Comparison of ENCODE assay signal across 11 mouse cellular contexts in the genomic region with DNA sequence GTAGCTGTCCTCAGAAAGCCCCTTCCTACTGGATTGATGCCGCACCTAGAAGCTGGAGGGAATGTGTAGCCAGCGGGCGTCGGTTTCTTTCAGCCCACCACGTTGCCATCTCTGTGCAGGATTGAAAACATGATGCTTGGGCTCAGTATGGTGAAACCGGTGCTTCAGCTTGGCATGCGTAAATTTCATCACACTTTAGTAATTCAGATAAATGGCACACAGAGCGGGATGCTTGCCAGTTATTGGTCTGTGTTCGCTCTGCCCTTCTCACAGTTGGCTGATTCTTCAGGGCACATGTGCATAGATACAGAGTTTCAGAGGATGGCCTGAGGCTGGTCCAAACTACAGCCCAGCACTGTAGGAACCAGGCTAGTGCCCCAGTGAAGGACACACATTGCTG. TPM values are rescaled to one million over a fixed set of nuclear protein-coding genes. Genes with fewer than 3 reads are reported as not detected.
A peak's percentile ranks its signal among the peaks of the same experiment; 100 is the strongest.
DNase-seq lines count a peak whose midpoint lies in the region; ATAC-seq and TF ChIP-seq lines count a peak whose summit lies in the region.
"Had no signal": no experiment of that assay in that cellular context is flagged by ENCODE, and none has a peak within 500 bp of the region (broad histone marks: within the 10 kb centered on the region; RNA-seq: fewer than 3 reads in every experiment).

No protein-coding gene starts in this region.

- H3K9me3 ChIP-seq in limb, embryonic 15.5 days, result no peaks in the 10 kb centered on the region
- H3K9me3 ChIP-seq in limb, embryonic 10.5 days (replicated peaks), result no peaks in the 10 kb centered on the region
- H3K9me3 ChIP-seq in midbrain, postnatal 0 days (ENCODE audit: low read length), result no peaks in the 10 kb centered on the region
- H3K9me3 ChIP-seq: heart, embryonic 12.5 days; limb, embryonic 12.5 days had no signal

- no peak for ATAC-seq in limb, embryonic 15.5 days (ENCODE audit: insufficient number of reproducible peaks, low FRiP score, low TSS enrichment, low read depth)
- ATAC-seq in midbrain, postnatal 0 days (ENCODE audit: low FRiP score), result no peak

- H3K27ac ChIP-seq in gastrocnemius, adult 2 months, result peak overlapping the region; percentile 69; the same call in 1 of the 2 replicates
- peak overlapping the region; percentile 17; the same call in 1 of the 2 replicates for H3K27ac ChIP-seq in limb, embryonic 15.5 days
- H3K27ac ChIP-seq in limb, embryonic 10.5 days, result no peak overlapping the region
- H3K27ac ChIP-seq in midbrain, postnatal 0 days (ENCODE audit: low read depth, low read length), result no peak overlapping the region
- H3K27ac ChIP-seq: limb, embryonic 12.5 days had no signal

- intact Hi-C loops in gastrocnemius, adult 2 months (cut with DNase I), result no loop called here

- H3K9ac ChIP-seq in limb, embryonic 15.5 days, result no peak overlapping the region
- no peak overlapping the region for H3K9ac ChIP-seq in midbrain, postnatal 0 days (replicated peaks; ENCODE audit: low read length, poor library complexity, severe bottlenecking)
- H3K9ac ChIP-seq: heart, embryonic 12.5 days; limb, embryonic 12.5 days had no signal

- H3K36me3 ChIP-seq in limb, embryonic 15.5 days, result no peaks in the 10 kb centered on the region
- peaks cover 12% of the 10 kb centered on the region for H3K36me3 ChIP-seq in limb, embryonic 10.5 days
- 0 out of 2 replicates have a peak, but pooled peaks cover 4% of the 10 kb centered on the region for H3K36me3 ChIP-seq in midbrain, postnatal 0 days (ENCODE audit: insufficient read depth, low read length)
- H3K36me3 ChIP-seq: limb, embryonic 12.5 days had no signal

- TF ChIP-seq CTCF in gastrocnemius, adult 2 months (IDR thresholded peaks at IDR 0.05), result no peak
- TF ChIP-seq CTCF in midbrain, postnatal 0 days (IDR thresholded peaks at IDR 0.05), result no peak

- no peak for DNase-seq in gastrocnemius, adult 2 months
- no peak for DNase-seq in gastrocnemius, adult 18-20 months (ENCODE audit: low spot score)
- no peak for DNase-seq in limb, embryonic 10.5 days (ENCODE audit: low spot score)
- peak; percentile 55 for DNase-seq in brain, adult 2 months (ENCODE audit: low read depth, low spot score)
- DNase-seq in midbrain, postnatal 0 days (ENCODE audit: low spot score), result peak; percentile 64
- DNase-seq in urinary bladder, adult 18-20 months (ENCODE audit: low spot score in 2 of 2), result no peak

- H3K4me2 ChIP-seq in limb, embryonic 15.5 days, result no peak overlapping the region
- H3K4me2 ChIP-seq in midbrain, postnatal 0 days (ENCODE audit: low read depth, low read length, poor library complexity, severe bottlenecking), result no peak overlapping the region
- H3K4me2 ChIP-seq: heart, embryonic 12.5 days; limb, embryonic 12.5 days had no signal

- WGBS in limb, embryonic 15.5 days, result 83% methylated on average over 9 of the region's 9 CpGs
- WGBS in limb, embryonic 10.5 days, result 93% methylated on average over 9 of the region's 9 CpGs
- WGBS in midbrain, postnatal 0 days, result 84% methylated on average over 9 of the region's 9 CpGs

- no peak overlapping the region for H3K4me3 ChIP-seq in gastrocnemius, adult 2 months
- no peak overlapping the region for H3K4me3 ChIP-seq in limb, embryonic 15.5 days
- H3K4me3 ChIP-seq in limb, embryonic 10.5 days, result no peak overlapping the region
- H3K4me3 ChIP-seq in midbrain, postnatal 0 days (ENCODE audit: low read depth, low read length), result no peak overlapping the region
- H3K4me3 ChIP-seq: embryonic facial prominence, embryonic 10.5 days; heart, embryonic 12.5 days; limb, embryonic 12.5 days had no signal

- peaks cover 31% of the 10 kb centered on the region for H3K4me1 ChIP-seq in limb, embryonic 15.5 days
- peaks cover 25% of the 10 kb centered on the region for H3K4me1 ChIP-seq in limb, embryonic 10.5 days
- H3K4me1 ChIP-seq in midbrain, postnatal 0 days (ENCODE audit: insufficient read depth, low read length), result peaks cover 14% of the 10 kb centered on the region

- H3K27me3 ChIP-seq in limb, embryonic 15.5 days, result no peaks in the 10 kb centered on the region
- no peaks in the 10 kb centered on the region for H3K27me3 ChIP-seq in limb, embryonic 10.5 days (ENCODE audit: low read depth, poor library complexity, severe bottlenecking)
- no peaks in the 10 kb centered on the region for H3K27me3 ChIP-seq in midbrain, postnatal 0 days (ENCODE audit: insufficient read depth, low read length)
- H3K27me3 ChIP-seq: heart, embryonic 12.5 days; limb, embryonic 12.5 days had no signal

RNA-seq across cellular contexts. Expression of gene Fyn, which starts 53.1 kb away (rescaled TPM):
- total RNA-seq in gastrocnemius, adult 2 months (2021), result 10 to 100 TPM in 1 of 2 experiments, 1 to 10 TPM in 1; 7.3 to 12.0 TPM
- 1 to 10 TPM; 6.0 to 9.2 TPM for total RNA-seq in gastrocnemius, adult 18-20 months (2021)
- 34.5 and 38.6 TPM in 2 replicates for polyA plus RNA-seq in limb, embryonic 15.5 days (2015; fragmentation: Nextera tagmentation; extraction: Ambion mirVana)
- 13.1 and 16.0 TPM in 2 replicates for polyA plus RNA-seq in limb, embryonic 10.5 days (2016; fragmentation: Nextera tagmentation; extraction: Ambion mirVana)
- total RNA-seq in midbrain, postnatal 0 days (2014; rRNA removed), result 121 and 133 TPM in 2 replicates
- 75.6 and 82.9 TPM in 2 replicates for polyA plus RNA-seq in midbrain, postnatal 0 days (2015; fragmentation: Nextera tagmentation; extraction: Ambion mirVana)
- total RNA-seq: MEL had no signal

Comparison
In these comparisons a context has a peak if more than half of its experiments do, and no peak if none do; other contexts are left out.
1. H3K27ac ChIP-seq: peak in gastrocnemius, adult 2 months (single experiment) and limb, embryonic 15.5 days (single experiment); none in limb, embryonic 10.5 days (single experiment) and midbrain, postnatal 0 days (single experiment).
2. DNase-seq: peak in brain, adult 2 months (single experiment) and midbrain, postnatal 0 days (single experiment); none in gastrocnemius, adult 2 months (single experiment), gastrocnemius, adult 18-20 months (single experiment), limb, embryonic 10.5 days (single experiment) and urinary bladder, adult 18-20 months (0 of 2).